Mouse (Mus musculus) embryonic fibroblast, embryonic 13.5 days (primary cell): ENCODE results near the gene Dnah17. TPM values are rescaled to one million over a fixed set of nuclear protein-coding genes. Genes with fewer than 3 reads are reported as not detected.
A peak's percentile ranks its signal among the peaks of the same experiment; 100 is the strongest.

Experiments used
- H3K27ac ChIP-seq: 2 replicates; pipeline ENCODE4 v1.5.1; 2012; ENCODE audit warnings: low read length, control low read depth, inconsistent platforms; ENCODE audit not compliant: insufficient read depth
- H3K4me1 ChIP-seq: 2 replicates; pipeline ENCODE4 v1.6.1; 2011; ENCODE audit warnings: low read length; ENCODE audit not compliant: control insufficient read depth, insufficient read depth
- H3K4me3 ChIP-seq: 2 replicates; pipeline ENCODE4 v1.5.1; 2011; ENCODE audit warnings: mild to moderate bottlenecking, control low read depth, low read length; ENCODE audit not compliant: insufficient read depth
- CTCF ChIP-seq: IDR thresholded peaks from 2 replicates; pipeline ENCODE4 v1.5.1; 2011; ENCODE audit warnings: mild to moderate bottlenecking, control low read depth, low read length, moderate library complexity, borderline replicate concordance; ENCODE audit not compliant: insufficient read depth
- POLR2A ChIP-seq: IDR thresholded peaks from 2 replicates; pipeline ENCODE4 v1.6.1; 2011; ENCODE audit warnings: low read depth, mild to moderate bottlenecking, control low read depth, low read length, moderate library complexity
- polyA plus RNA-seq: library from polyadenylated mRNA; stranded (reverse); fragments of >200 nt; gene quantifications from 2 replicates; pipeline ENCODE4 v1.2.4, GENCODE M21; 2011; ENCODE audit warnings: low read depth; ENCODE audit not compliant: missing spikeins, insufficient read length

Gene Dnah17
- polyA plus RNA-seq, 1 experiment = not detected

DNA sequence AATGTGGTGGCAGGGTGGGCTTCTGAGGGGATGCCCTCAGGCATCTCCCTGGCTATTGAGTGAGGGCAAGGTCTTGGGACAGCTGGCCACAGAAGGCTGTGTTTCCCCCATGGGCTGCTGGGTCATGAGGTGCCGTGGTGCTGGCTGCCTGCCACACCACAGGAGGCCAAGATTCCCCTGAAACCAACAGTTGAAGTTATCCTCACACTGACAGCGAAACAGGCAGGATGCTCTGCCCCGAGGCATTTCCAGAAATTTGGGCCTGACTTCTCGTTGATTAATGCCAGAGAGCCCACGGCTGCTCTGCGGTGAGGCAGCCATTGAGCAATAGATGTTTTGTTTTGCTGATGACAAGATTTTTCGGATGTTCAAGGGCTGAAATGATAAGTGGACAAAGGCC is 151.0 kb downstream of the Dnah17 start:
- TF ChIP-seq POLR2A (no peak), CTCF (no peak)
- H3K4me3 ChIP-seq = no peak overlapping the region
- H3K4me1 ChIP-seq = peaks cover 5% of the 10 kb centered on the region; the same call in 1 of the 2 replicates
- no peak overlapping the region for H3K27ac ChIP-seq

DNA sequence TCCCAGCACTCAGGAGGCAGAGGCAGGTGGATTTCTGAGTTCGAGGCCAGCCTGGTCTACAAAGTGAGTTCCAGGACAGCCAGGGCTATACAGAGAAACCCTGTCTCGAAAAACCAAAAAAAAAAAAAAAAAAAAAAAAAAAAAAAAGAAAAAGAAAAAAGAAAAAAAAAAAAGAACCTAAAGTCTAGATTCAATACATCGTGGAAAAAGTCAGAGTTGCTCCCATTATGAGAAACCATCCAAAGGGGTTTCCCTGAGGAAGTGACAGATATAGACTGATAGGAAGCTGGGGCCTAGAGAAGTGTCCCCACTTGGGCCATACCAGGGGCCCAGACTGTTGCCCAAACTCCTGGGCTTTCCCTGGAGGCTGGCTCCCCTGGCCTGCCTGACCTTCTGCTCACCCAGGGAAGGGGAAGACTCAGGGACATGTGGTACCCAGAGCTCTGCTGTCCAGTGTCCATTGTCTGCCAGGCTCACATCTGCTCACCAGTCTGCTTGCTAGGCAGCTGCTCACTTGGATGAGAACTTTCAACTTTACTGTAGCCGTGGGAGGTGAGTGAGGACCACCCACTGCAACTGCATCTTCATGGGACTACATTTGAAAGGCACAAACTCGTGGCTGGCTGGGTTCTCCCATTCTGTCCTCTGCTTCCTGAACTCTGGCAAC is 152.6 kb downstream of the Dnah17 start:
- TF ChIP-seq CTCF (no peak), POLR2A (no peak)
- H3K4me1 ChIP-seq = peaks cover 2% of the 10 kb centered on the region; the same call in 1 of the 2 replicates
- H3K27ac ChIP-seq = no peak overlapping the region
- H3K4me3 ChIP-seq = no peak overlapping the region

DNA sequence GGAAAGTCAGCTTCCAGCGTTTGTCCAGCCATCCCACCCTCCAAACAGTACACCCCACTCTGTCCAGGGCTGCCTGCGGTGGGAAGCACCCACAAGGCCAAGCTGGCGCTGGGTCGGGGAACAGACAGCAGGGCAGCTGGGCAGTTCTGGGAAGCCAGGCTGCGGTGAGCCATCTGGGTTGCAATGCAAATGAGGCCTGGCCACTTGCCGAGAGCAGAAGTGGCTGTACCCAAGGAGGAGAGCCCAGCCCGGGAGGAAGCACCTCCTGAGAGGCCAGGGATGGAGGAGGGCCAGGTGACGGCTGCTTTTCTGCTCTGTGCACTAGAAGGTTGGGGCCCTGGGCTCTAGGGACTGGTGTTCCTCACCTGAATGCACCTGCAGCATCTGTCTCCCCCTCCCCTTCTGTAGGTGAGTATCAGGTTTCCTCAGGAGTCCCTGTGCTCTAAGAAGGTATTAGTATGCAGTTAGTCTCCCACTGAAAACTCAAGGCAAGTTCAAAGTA is 154.3 kb downstream of the Dnah17 start:
- TF ChIP-seq POLR2A (no peak), CTCF (no peak)
- peak overlapping the region; percentile 77 for H3K27ac ChIP-seq
- no peak overlapping the region for H3K4me3 ChIP-seq
- H3K4me1 ChIP-seq = peaks cover 2% of the 10 kb centered on the region; the same call in 1 of the 2 replicates

DNA sequence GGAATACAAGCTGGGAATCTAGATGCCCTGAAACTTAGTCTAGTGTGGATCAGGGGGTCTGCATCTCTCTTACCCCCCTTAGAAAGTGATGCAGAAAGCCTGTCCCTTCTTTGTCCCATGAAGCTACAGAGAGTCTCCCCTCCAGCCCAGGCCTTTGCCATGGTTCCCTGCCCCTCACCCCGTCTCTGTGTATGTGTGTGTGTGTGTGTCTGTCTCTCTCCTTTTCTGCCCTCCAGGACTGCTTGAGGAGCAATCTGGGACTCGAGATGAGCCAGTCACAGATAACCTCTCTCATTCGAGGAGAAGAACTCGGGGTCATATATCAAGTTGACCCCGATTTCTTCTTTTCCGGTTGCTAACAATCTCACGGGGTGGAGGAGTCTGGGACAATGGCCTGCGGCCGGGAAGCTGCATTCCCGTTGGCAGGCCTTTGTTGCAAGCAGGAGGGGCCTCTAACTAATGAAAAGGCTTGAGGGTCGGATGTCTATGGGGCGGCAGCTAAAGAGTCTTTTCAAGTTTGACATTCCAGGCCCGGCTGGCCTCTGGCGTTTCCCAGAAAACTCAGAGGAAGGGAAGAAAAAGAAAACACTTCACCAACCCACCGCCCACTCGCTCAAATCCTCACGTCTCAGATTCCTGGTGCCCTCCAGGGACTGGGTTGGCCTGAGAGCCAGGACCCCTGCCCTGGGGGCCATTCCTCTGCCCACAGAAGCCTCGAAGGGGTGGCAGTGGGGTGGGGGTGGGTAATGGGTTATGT is 155.0 kb downstream of the Dnah17 start:
- no peak overlapping the region for H3K4me3 ChIP-seq
- peaks cover 2% of the 10 kb centered on the region; the same call in 1 of the 2 replicates for H3K4me1 ChIP-seq
- TF ChIP-seq CTCF = no peak
- no peak for TF ChIP-seq POLR2A
- peak overlapping the region; percentile 77 for H3K27ac ChIP-seq

DNA sequence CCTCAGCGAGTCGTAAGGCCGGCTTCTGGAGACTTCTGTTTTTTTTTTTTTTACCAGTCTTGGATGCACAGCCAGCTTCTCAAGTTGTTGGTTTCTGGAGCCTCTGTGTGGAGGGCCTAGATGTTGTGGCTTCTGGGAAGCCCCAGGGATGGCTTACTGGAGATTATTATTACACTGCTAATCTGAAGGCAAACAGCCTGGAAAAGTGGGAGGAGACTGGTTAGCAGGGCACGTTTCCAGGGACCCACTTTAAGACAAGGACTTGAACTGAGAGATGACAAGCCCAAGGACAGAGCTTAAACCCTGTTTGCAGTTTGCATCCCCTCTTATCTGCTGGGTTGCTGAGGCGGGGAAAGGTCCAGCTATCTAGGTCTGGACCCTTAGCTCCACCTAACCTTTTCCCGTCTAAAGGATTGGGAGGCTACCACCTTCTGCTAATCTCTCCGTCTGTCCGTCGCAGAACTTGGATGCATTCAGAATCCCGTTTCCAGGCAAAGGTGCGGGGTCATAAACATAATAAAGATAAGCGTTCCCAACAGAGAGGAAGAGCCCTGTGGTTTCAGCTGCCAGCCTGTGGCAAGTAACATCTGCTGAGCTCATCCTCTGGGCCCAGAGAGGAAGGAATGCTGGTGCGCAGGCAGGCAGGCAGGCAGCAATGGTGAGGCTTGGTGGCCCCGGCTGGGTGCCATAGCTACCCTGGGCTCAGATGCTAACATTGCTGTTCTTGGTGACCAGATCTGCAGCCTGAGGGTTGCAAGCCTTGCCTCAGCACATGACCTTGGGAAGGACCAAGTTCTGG is 155.9 kb downstream of the Dnah17 start:
- Histone ChIP-seq H3K4me1 (peaks cover 2% of the 10 kb centered on the region; the same call in 1 of the 2 replicates), H3K4me3 (no peak overlapping the region), H3K27ac (peak overlapping the region; percentile 77)
- no peak for TF ChIP-seq CTCF
- no peak for TF ChIP-seq POLR2A

DNA sequence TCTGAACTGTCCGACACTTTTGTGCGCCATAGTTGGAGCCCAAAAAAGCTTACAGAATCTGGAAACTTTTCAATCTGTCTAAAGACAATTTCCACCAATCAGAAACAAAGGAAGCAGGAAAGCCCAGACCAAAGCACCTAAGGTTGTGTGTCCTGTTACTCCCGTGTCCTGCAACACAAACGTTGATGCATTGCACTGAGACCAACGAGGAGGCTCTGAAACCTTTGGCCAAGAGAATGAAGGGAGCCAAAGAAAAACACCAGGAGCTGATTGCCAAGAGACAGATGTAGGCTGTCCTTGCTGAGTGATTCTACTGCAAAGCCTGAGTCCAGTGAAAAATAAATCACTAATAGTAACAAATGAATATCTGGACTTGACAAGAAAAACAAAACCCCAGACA is 156.9 kb downstream of the Dnah17 start:
- Histone ChIP-seq H3K27ac (no peak overlapping the region), H3K4me1 (peaks cover 2% of the 10 kb centered on the region; the same call in 1 of the 2 replicates), H3K4me3 (no peak overlapping the region)
- TF ChIP-seq CTCF (no peak), POLR2A (no peak)

DNA sequence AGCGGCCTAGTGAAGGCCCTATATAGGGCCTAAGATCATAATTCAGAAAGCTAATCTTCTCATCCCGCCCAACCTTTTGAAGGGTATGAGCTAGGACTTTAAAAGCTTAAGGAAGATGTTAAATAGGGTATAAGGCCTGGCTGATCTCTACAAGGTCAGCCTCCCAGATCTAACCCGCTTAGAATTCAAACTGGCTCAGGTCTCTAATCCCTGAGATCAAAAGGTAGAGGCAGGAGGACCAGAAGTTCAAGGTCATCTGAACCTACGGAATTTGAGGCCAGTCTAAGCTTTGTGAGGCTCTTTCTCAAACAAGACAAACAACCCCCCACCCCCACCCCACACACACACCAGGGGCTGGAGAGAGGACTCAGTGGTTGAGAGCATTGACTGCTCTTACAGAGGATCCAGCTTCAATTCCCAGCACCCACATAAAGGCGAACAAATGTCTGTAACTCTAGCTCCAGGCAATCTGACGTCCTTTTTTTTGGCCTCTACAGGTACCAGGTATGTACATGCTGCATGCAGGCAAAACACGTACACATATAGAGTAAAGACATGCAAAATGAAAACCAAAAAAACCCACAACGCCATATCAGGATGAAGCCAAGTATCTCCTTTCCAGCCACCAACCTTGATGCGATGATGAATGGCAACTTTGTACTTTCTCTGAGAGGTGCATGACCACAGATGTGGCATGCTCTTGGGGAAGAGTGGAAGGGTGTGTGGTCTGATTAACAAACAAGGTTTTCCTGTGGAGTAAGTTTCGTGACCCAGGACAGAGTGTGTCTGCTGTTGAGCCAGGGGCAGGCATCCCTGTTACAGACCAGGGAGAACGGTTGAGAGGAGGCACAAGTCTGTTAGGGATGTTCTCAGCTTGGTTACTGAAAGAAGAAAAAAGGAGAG is 157.5 kb downstream of the Dnah17 start:
- Histone ChIP-seq H3K27ac (no peak overlapping the region), H3K4me3 (no peak overlapping the region), H3K4me1 (peaks cover 2% of the 10 kb centered on the region; the same call in 1 of the 2 replicates)
- TF ChIP-seq POLR2A (no peak), CTCF (no peak)

Other genes starting within 250 kb of the Dnah17 start
- 15.2 and 31.9 TPM in 2 replicates for gene Socs3, start 160.6 kb downstream of the Dnah17 start, polyA plus RNA-seq
- gene Pgs1, start 144.3 kb downstream of the Dnah17 start, polyA plus RNA-seq = 29.5 and 33.4 TPM in 2 replicates
- 11.8 and 12.6 TPM in 2 replicates for gene Cyth1, start 118.0 kb upstream of the Dnah17 start, polyA plus RNA-seq
- gene Usp36, start 159.6 kb upstream of the Dnah17 start, polyA plus RNA-seq = 19.4 and 21.6 TPM in 2 replicates
- 5.2 and 6.1 TPM in 2 replicates for gene Cep295nl, start 211.9 kb upstream of the Dnah17 start, polyA plus RNA-seq
- 967 and 1,083 TPM in 2 replicates for gene Timp2, start 225.1 kb upstream of the Dnah17 start, polyA plus RNA-seq